Mouse (Mus musculus) layer of hippocampus, postnatal 10 days (tissue): ENCODE data around the gene Ldlrap1. TPM values are rescaled to one million over a fixed set of nuclear protein-coding genes. Genes with fewer than 3 reads are reported as not detected.

Experiments used
- DNase-seq, 2 experiments: peaks; one replicate each; pipeline ENCODE4 v3.0.0; 2021; ENCODE audit warnings: low spot score in 2 of 2
- total RNA-seq, 2 experiments: library from RNA; stranded (reverse); gene quantifications; 2 replicates each; pipeline ENCODE4 v1.2.3; 2021

Gene Ldlrap1
- total RNA-seq, 2 experiments from 2014 or later = 2.7 to 3.2 TPM

GRCm38 (mm10) chr4:134719489-134719888 lies 48.3 kb downstream of the Ldlrap1 start:
- DNase-seq = no peak

- DNase-seq = peak; percentile 83 to 87
Measured at GRCm38 (mm10) chr4:134713937-134714336, 53.9 kb downstream of the Ldlrap1 start.

GRCm38 (mm10) chr4:134705311-134705710 lies 62.5 kb downstream of the Ldlrap1 start:
- no peak for DNase-seq

- no peak for DNase-seq
Measured at GRCm38 (mm10) chr4:134704590-134704989, 63.2 kb downstream of the Ldlrap1 start.

GRCm38 (mm10) chr4:134703835-134704546 lies 63.8 kb downstream of the Ldlrap1 start, which contains the start of gene Man1c1:
Gene Man1c1 (minus strand): TSS chr4:134704290.
- peak; percentile 99 for DNase-seq

- DNase-seq = peak; percentile 33 to 36
Measured at GRCm38 (mm10) chr4:134702981-134703834, 64.6 kb downstream of the Ldlrap1 start.

GRCm38 (mm10) chr4:134701934-134702333 lies 65.9 kb downstream of the Ldlrap1 start:
- peak; percentile 80 to 85 for DNase-seq

GRCm38 (mm10) chr4:134700911-134701310 lies 66.9 kb downstream of the Ldlrap1 start:
- DNase-seq = no peak

GRCm38 (mm10) chr4:134693202-134693940 lies 74.5 kb downstream of the Ldlrap1 start:
- DNase-seq = no peak

- no peak for DNase-seq
Measured at GRCm38 (mm10) chr4:134692388-134692787, 75.4 kb downstream of the Ldlrap1 start.

Other genes starting within 250 kb of the Ldlrap1 start
- 10 to 100 TPM; 82.0 to 86.7 TPM for gene Mtfr1l, start 232.6 kb downstream of the Ldlrap1 start, total RNA-seq
- gene Selenon, start 215.9 kb downstream of the Ldlrap1 start, total RNA-seq = 10 to 100 TPM; 16.9 TPM
- 10 to 100 TPM; 14.2 to 16.3 TPM for gene Man1c1, start 63.7 kb downstream of the Ldlrap1 start, total RNA-seq
- gene Maco1, start 85.3 kb upstream of the Ldlrap1 start, total RNA-seq = 10 to 100 TPM; 48.2 to 52.1 TPM
- not detected for gene Rhd, start 96.5 kb upstream of the Ldlrap1 start, total RNA-seq
- 100 to 1,000 TPM; 116 to 123 TPM for gene Tmem50a, start 147.0 kb upstream of the Ldlrap1 start, total RNA-seq
- 100 to 1,000 TPM; 245 to 279 TPM for gene Rsrp1, start 155.6 kb upstream of the Ldlrap1 start, total RNA-seq
- gene Syf2, start 162.9 kb upstream of the Ldlrap1 start, total RNA-seq = 10 to 100 TPM; 42.1 to 45.0 TPM